ENCODE assay signal across 9 mouse cellular contexts in genomic region chr16:91860471-91861125, GRCm38 (mm10).
A peak's percentile ranks its signal among the peaks of the same experiment; 100 is the strongest.
DNase-seq lines count a peak whose midpoint lies in the region; ATAC-seq lines count a peak whose summit lies in the region.
"Had no signal": no experiment of that assay in that cellular context is flagged by ENCODE, and none has a peak within 500 bp of the region (broad histone marks: within the 10 kb centered on the region; RNA-seq: fewer than 3 reads in every experiment).

No protein-coding gene starts in this region.

- 71% methylated on average over 14 of the region's 14 CpGs for WGBS in forebrain, embryonic 15.5 days
- WGBS in forebrain, embryonic 12.5 days, result 85% methylated on average over 14 of the region's 14 CpGs
- WGBS in kidney, embryonic 16.5 days, result 11% methylated on average over 14 of the region's 14 CpGs

- no peaks in the 10 kb centered on the region for H3K9me3 ChIP-seq in forebrain, embryonic 15.5 days
- H3K9me3 ChIP-seq in forebrain, embryonic 12.5 days, result no peaks in the 10 kb centered on the region
- no peaks in the 10 kb centered on the region for H3K9me3 ChIP-seq in kidney, embryonic 16.5 days (ENCODE audit: low read length)

- no peaks in the 10 kb centered on the region for H3K27me3 ChIP-seq in forebrain, embryonic 15.5 days
- no peaks in the 10 kb centered on the region for H3K27me3 ChIP-seq in forebrain, embryonic 12.5 days
- H3K27me3 ChIP-seq in kidney, embryonic 16.5 days (ENCODE audit: insufficient read depth, low read length), result no peaks in the 10 kb centered on the region

- DNase-seq in urinary bladder, postnatal 14 days (ENCODE audit: low spot score), result peak; percentile 25
- DNase-seq in urinary bladder, postnatal 4 days (ENCODE audit: low spot score in 2 of 2), result no peak
- DNase-seq in frontal cortex, postnatal 10 days (ENCODE audit: low spot score in 2 of 2), result no peak
- no peak for DNase-seq in B cell, adult 2 months
- no peak for DNase-seq in thymus, postnatal 4 days
- DNase-seq: gastrocnemius, postnatal 14 days had no signal

- H3K4me1 ChIP-seq in forebrain, embryonic 15.5 days, result peaks cover 8% of the 10 kb centered on the region; the same call in 1 of the 2 replicates
- no peaks in the 10 kb centered on the region for H3K4me1 ChIP-seq in forebrain, embryonic 12.5 days
- peaks cover 41% of the 10 kb centered on the region for H3K4me1 ChIP-seq in kidney, embryonic 16.5 days (ENCODE audit: insufficient read depth, low read length)

- no peak overlapping the region for H3K4me3 ChIP-seq in forebrain, embryonic 15.5 days
- no peak overlapping the region for H3K4me3 ChIP-seq in forebrain, embryonic 12.5 days (replicated peaks)
- H3K4me3 ChIP-seq in kidney, embryonic 16.5 days (ENCODE audit: low read length), result no peak overlapping the region

- H3K27ac ChIP-seq in forebrain, embryonic 15.5 days (replicated peaks), result peak overlapping the region; percentile 57
- no peak overlapping the region for H3K27ac ChIP-seq in forebrain, embryonic 12.5 days
- H3K27ac ChIP-seq in kidney, embryonic 16.5 days (ENCODE audit: low read length), result peak overlapping the region; percentile 81

- peaks cover 43% of the 10 kb centered on the region for H3K36me3 ChIP-seq in forebrain, embryonic 15.5 days
- H3K36me3 ChIP-seq in forebrain, embryonic 12.5 days (replicated peaks), result peaks cover 65% of the 10 kb centered on the region
- H3K36me3 ChIP-seq in kidney, embryonic 16.5 days (ENCODE audit: insufficient read depth, low read length), result peaks cover 9% of the 10 kb centered on the region

- no peak overlapping the region for H3K4me2 ChIP-seq in forebrain, embryonic 15.5 days (replicated peaks)
- no peak overlapping the region for H3K4me2 ChIP-seq in forebrain, embryonic 12.5 days
- H3K4me2 ChIP-seq in kidney, embryonic 16.5 days (replicated peaks; ENCODE audit: low read depth, low read length), result no peak overlapping the region; the same call in 1 of the 2 replicates

- H3K9ac ChIP-seq in forebrain, embryonic 15.5 days (replicated peaks), result no peak overlapping the region
- no peak overlapping the region for H3K9ac ChIP-seq in forebrain, embryonic 12.5 days
- H3K9ac ChIP-seq in kidney, embryonic 16.5 days (replicated peaks; ENCODE audit: low read length), result peak overlapping the region; percentile 17; the same call in 1 of the 2 replicates

- no peak for ATAC-seq in forebrain, embryonic 15.5 days (replicated peaks)
- no peak for ATAC-seq in forebrain, embryonic 12.5 days (ENCODE audit: low FRiP score)
- peak; percentile 79 for ATAC-seq in kidney, embryonic 16.5 days (ENCODE audit: low FRiP score, low TSS enrichment)
